Mouse (Mus musculus): ENCODE results near the gene Rapgef1. TPM values are rescaled to one million over a fixed set of nuclear protein-coding genes. Genes with fewer than 3 reads are reported as not detected.

Gene Rapgef1
- total RNA-seq, 2 experiments from 2014 or later, result 104 to 107 TPM

DNA sequence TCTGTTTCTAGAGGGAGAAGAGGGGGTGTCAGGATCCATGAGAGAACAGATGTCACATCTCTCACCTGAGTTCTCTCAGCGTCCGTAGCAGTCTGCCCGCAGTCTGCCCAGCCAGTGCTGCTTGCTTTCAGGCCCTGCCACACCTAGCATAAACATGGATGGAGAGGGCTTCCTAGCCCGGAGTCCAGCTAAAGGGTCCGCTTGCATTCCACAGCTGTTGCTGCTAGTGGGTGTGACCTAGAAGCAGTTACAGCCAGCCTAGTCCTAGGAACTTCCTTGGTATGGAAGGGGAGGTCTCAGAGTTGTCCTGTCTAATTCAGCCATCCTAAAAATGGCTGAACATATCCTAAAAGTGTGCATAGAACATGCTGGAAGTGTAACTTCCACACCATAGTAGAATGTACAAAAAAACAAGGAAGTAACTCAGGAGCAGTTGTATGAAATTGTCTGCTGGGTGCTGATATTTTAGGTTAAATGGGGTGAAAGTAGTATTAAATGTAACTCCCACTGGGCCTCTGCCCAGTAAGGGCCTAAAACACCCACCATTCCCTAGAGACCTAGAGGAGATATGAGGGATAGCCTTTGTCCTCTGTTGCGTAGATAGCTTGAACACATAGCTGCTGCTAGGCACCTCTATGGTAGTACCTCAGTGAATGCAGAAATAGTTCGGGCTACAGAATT is 48.6 kb downstream of the Rapgef1 start:
- no peak for DNase-seq (ENCODE audit: low spot score in 2 of 2)
- intact Hi-C loops (cut with DNase I), result no loop called here

GRCm38 (mm10) chr2:29668963-29669362 is 49.4 kb downstream of the Rapgef1 start:
- DNase-seq (ENCODE audit: low spot score in 2 of 2), result no peak
- intact Hi-C loops (cut with DNase I), result loop anchor here (1.0 kb wide), 1 partner anchor 50 kb away; the partner anchor contains the start of gene Rapgef1

- peak in 1 of 2 experiments; percentile 32 for DNase-seq (ENCODE audit: low spot score in 2 of 2)
- intact Hi-C loops (cut with DNase I), result loop anchor here (1.0 kb wide), 1 partner anchor 50 kb away; the partner anchor contains the start of gene Rapgef1
Observed at GRCm38 (mm10) chr2:29669711-29670110, 50.2 kb downstream of the Rapgef1 start.

- intact Hi-C loops (cut with DNase I), result no loop called here
- peak in 1 of 2 experiments; percentile 44 for DNase-seq (ENCODE audit: low spot score in 2 of 2)
Observed at GRCm38 (mm10) chr2:29670231-29670991, 50.9 kb downstream of the Rapgef1 start.

- DNase-seq (ENCODE audit: low spot score in 2 of 2), result no peak
- intact Hi-C loops (cut with DNase I), result no loop called here
Observed at GRCm38 (mm10) chr2:29671374-29671773, 51.9 kb downstream of the Rapgef1 start.

GRCm38 (mm10) chr2:29671856-29672255 is 52.3 kb downstream of the Rapgef1 start:
- intact Hi-C loops (cut with DNase I), result no loop called here
- DNase-seq (ENCODE audit: low spot score in 2 of 2), result no peak

GRCm38 (mm10) chr2:29672746-29673536 is 53.4 kb downstream of the Rapgef1 start:
- intact Hi-C loops (cut with DNase I), result no loop called here
- DNase-seq (ENCODE audit: low spot score in 2 of 2), result no peak

DNA sequence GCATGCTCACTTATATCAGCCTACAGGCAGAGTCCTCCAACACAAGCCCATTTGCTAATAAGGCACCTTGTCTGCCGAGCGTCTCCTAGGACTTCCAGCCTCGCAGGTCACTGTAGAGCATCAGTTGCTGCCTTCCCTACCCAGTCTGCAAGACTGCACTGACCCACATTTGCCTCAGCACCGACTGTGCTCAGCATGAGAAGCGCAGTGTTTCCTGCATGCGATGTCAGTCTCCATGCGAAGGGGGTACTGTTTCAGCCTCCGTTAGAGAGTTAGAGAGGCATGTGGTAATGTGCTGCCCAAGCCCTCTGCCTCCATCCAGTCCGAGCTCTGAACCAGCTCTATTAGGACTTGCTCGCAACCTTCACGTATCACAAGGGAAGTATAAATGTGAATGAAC is 54.6 kb downstream of the Rapgef1 start:
- intact Hi-C loops (cut with DNase I), result no loop called here
- no peak for DNase-seq (ENCODE audit: low spot score in 2 of 2)

GRCm38 (mm10) chr2:29674545-29674944 is 55.0 kb downstream of the Rapgef1 start:
- no peak for DNase-seq (ENCODE audit: low spot score in 2 of 2)
- intact Hi-C loops (cut with DNase I), result no loop called here

DNA sequence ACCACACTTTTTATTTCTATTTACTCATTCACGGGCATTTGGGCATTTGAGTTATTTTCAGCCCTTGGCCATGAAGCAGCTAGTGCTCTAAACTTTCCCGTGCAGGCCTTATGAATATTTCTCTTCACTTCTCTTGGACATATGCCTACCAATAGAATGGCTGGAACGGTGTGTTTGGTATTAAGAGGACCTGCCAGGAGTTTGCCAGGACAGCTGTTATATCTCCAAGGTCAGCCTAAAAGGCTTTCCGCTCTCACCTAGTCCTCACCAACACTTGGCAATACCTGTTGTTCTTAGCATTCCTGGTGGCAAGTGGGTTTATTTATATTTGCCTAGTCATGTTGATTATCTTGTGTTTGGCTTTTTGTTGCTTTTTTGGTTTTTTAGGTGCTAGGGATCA is 56.3 kb downstream of the Rapgef1 start:
- intact Hi-C loops (cut with DNase I), result no loop called here
- DNase-seq (ENCODE audit: low spot score in 2 of 2), result no peak

DNA sequence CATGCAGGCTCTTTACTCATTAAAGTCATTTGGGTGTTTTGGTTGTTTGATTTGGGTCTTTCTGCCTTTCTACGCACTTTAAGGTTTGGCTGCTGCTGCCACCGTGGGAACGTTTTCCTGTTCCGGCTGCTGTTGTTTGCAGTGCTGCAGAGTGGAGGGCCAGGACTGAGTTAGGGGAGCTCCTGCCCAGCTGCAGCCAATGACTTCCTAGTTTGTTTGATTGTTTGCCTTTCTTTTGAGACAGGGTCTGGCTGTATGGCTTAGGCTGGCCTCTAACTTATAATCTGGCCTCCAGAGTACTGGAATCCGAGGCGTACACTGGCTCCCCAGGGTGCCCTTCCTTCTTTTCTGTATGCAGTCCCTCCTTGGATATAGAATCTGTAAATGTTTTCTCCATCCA is 57.0 kb downstream of the Rapgef1 start:
- no peak for DNase-seq (ENCODE audit: low spot score in 2 of 2)
- intact Hi-C loops (cut with DNase I), result no loop called here

GRCm38 (mm10) chr2:29677842-29678241 is 58.3 kb downstream of the Rapgef1 start:
- intact Hi-C loops (cut with DNase I), result no loop called here

GRCm38 (mm10) chr2:29678524-29678923 is 59.0 kb downstream of the Rapgef1 start:
- intact Hi-C loops (cut with DNase I), result no loop called here

More at GRCm38 (mm10) chr2:29677842-29678241, 58.3 kb downstream of the Rapgef1 start:
- no peak for DNase-seq (ENCODE audit: low spot score in 2 of 2)

DNA sequence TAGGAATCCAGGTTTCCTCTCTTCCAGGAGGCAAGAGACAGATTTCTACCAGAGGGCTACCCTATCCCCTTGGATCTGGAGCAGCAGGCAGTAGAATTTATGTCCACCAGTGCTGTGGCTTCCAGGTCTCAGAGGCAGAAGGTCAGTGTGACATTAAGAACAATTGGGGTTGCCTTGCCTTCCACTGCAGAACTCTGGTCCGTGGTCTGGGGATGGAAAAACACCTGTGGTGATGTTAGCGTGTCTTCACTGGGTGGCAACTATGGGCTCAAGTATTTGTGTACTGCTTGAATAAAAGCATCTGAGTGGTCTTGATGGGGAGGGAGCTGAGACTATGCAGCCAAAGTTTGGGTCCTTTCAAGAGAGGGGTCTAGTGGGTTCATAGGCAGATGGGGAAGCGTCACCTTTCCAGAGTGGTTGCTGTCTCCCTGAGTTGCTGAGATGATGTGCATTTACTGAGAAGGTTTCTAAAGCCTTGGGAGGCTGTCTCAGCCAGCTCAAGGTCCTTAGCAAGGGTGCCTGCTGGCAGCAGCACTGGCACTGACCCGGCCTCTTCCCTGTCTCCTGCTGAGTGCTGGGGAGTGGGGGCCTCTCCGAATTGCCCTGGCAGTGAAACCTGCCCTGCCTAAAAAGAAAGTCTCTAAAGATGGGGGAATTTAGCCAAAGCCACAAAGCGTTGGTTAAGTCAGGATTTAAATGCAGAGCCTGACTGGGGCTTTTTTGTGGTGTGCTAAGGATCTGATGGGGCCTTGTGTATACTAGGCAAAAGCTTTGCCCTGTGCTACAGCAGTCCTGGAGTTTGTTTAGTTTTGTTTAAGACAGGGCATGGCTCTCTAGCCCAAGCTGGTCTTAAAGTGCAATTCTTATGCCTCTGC is 60.4 kb downstream of the Rapgef1 start:
- DNase-seq (ENCODE audit: low spot score in 2 of 2), result no peak
- intact Hi-C loops (cut with DNase I), result no loop called here

More at GRCm38 (mm10) chr2:29678524-29678923, 59.0 kb downstream of the Rapgef1 start:
- DNase-seq (ENCODE audit: low spot score in 2 of 2), result no peak

DNA sequence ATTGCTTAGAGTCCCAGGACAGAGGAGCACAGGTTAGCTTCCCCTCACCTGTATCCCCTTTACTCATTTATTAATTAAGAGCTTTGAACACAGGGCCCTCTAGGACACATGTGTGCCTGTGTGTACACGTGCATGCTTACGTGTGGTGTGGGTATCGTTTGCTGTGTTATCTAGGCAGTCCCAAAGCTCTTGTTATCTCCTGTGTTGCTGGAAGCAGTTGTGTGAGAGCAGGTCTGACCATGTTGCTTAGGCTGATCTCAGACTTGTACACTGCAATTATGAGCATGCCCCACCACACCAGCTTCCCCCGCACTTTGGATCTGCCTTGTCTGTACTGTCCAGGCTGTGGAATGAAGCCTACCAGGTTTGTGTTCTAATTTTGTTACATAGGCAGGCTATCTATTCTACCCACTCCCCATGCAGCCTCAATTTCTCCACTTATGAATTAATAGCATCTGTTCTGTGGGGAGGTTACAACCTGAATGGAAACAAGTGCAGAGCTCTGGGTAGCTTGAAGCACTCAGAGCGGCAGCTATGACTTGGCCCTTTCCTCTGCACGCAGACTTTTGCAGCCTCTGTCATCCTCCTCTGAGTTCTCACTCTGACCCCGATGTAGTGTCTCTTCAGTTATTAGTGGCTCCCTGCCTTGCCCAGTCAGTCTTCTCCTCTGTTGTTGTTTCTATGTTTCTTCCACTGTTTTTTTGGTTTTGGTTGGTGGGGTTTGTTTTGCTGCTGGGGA is 63.9 kb downstream of the Rapgef1 start:
- intact Hi-C loops (cut with DNase I), result no loop called here
- DNase-seq (ENCODE audit: low spot score in 2 of 2), result no peak

GRCm38 (mm10) chr2:29684498-29684897 is 65.0 kb downstream of the Rapgef1 start:
- no peak for DNase-seq (ENCODE audit: low spot score in 2 of 2)
- intact Hi-C loops (cut with DNase I), result no loop called here

DNA sequence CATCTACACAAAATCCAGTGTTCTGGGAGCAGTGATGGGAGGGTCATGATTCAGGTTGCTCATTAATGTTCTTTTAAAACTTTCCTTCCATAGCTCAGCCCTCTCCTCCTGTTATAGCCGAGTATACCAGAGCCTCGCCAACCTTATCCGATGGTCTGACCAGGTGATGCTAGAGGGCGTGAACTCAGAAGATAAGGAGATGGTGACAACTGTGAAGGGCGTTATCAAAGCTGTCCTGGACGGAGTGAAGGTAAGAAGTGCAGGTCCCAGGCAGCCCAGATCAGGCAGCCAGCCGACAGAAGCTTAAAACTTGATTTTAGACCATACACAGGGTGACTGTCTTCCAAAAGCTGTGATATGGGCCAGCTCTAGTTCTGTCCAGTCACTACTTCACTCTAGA is 69.5 kb downstream of the Rapgef1 start:
- DNase-seq (ENCODE audit: low spot score in 2 of 2), result no peak
- intact Hi-C loops (cut with DNase I), result no loop called here

DNA sequence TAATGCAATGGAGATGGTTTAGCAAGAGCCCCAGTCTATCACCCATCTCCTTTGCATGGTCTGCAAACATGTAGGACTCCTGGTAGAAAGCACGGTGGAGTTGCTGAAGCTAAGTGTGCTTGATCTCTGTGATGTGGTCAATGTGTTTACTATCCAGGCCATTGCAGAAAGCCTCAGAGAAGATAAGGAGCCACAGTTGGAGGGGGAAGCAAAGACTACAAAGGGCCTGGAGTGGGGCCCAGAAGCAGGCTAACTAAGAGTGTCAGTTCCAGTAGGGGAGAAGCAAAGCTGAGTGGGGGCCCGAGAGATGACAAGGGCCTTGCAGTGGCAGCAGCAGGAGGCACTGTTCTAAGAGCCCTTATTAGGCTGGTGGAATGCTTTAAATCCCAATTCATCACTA is 70.0 kb downstream of the Rapgef1 start:
- intact Hi-C loops (cut with DNase I), result no loop called here
- no peak for DNase-seq (ENCODE audit: low spot score in 2 of 2)

DNA sequence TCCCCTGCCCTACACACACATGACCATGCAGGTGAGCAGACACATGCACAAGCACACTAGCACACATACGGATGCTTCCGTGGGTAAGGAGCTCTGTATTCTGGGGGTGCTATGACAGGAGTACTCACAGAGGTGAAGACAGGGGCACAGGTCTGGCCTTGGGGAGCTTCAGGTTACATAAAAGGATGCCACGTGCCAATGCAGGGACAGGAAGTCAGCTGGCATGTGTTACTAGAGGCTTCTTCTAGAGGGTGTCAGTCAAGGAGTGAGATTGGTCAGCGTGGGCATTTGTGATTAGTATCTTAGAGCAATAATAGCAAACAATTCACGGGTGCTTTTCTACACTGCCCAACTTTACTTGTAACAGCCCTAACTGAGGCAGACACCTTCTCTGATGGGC is 71.5 kb downstream of the Rapgef1 start:
- intact Hi-C loops (cut with DNase I), result no loop called here

More for the DNA sequence above, 71.5 kb downstream of the Rapgef1 start:
- DNase-seq (ENCODE audit: low spot score in 2 of 2), result no peak

Data from left cerebral cortex, postnatal 36 days (tissue).